Mouse (Mus musculus): ENCODE data around the gene Ifnb1. TPM values are rescaled to one million over a fixed set of nuclear protein-coding genes. Genes with fewer than 3 reads are reported as not detected.
A peak's percentile ranks its signal among the peaks of the same experiment; 100 is the strongest.

Ifnb1 gene
- polyA plus RNA-seq, 1 experiment from 2014 or later: not detected

DNA sequence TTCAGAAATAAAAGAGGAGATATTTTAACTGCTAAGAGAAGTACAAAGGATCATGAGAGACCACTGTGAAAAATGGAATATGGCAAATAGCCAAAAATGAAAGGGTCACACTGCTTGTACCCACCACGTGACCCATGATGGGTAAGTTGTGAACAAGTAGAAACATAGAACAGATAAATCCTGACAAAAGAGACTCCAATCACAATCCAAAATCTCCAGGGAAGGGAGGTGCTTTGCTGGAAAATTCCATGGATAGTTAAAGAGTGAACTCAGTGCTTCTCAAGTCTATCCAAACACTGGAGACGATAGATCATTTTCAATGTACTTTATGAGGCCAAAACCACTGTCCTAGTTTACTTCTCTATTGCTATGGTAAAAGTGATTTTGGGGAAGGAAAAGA is 8.3 kb upstream of the Ifnb1 start:
- no peaks in the 10 kb centered on the region for H3K36me3 ChIP-seq
- H3K27ac ChIP-seq (replicated peaks): no peak overlapping the region
- H3K9me3 ChIP-seq: no peaks in the 10 kb centered on the region
- H3K27me3 ChIP-seq: no peaks in the 10 kb centered on the region
- H3K9ac ChIP-seq (replicated peaks): no peak overlapping the region
- H3K4me1 ChIP-seq: no peaks in the 10 kb centered on the region
- 86% methylated on average over 2 of the region's 2 CpGs for WGBS
- ATAC-seq (ENCODE audit: low FRiP score, low read depth): no peak
- H3K4me3 ChIP-seq: no peak overlapping the region
- H3K4me2 ChIP-seq (replicated peaks): no peak overlapping the region

DNA sequence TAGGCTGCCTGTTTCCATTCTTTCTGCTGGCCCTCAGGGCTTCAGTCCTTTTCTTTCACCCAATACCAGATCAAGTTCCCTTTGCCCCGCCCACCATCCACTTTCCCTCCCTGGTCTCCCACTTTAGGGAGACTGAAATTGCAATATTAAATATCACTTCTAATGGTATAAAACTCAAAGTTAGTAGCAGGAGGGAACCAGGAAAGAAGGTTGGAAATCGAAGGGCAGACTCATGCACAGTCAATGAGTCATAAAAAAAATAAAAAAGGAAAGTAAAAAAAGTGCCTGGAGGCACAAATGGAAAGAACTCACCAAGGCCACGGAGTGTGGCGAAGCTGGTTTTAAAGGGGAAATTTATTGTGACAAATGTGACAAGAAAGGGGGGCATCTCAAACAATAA is 7.7 kb upstream of the Ifnb1 start:
- H3K4me3 ChIP-seq: no peak overlapping the region
- no peaks in the 10 kb centered on the region for H3K9me3 ChIP-seq
- no peak overlapping the region for H3K27ac ChIP-seq (replicated peaks)
- WGBS: 73% methylated on average over 4 of the region's 4 CpGs
- H3K4me1 ChIP-seq: no peaks in the 10 kb centered on the region
- no peaks in the 10 kb centered on the region for H3K36me3 ChIP-seq
- H3K9ac ChIP-seq (replicated peaks): no peak overlapping the region
- ATAC-seq (ENCODE audit: low FRiP score, low read depth): no peak
- no peaks in the 10 kb centered on the region for H3K27me3 ChIP-seq
- H3K4me2 ChIP-seq (replicated peaks): no peak overlapping the region

DNA sequence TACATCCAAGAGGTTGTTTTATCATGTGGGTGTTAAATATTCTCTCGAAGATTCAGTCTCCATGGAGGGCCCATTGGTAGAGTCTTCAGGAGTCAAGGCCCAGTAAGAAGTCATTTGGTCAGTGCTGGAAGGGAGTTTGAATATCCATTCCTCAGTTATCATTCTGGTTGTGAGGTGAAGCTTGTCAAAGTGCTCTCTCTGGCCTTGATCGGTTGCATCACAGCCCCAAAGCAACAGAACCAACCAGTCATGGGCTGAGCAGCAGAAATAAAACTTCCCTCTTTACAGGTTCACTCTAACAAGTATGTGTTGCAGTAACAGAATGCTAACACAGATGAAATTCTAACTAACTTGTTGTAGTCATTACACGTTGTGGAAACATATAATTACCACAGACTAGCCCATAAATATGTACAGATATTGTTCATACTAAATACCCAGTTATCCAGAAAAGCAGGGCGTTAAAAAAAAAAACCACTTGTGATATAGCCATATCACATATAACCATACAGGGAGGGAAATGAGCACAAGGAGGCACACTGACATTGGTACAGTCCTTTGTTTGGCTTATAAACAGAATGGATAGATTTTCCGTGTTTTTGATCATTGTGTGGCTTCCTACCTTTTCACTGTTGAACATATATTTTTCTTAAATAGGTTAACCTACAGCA is 3.9 kb upstream of the Ifnb1 start:
- Histone ChIP-seq H3K9ac (replicated peaks) (no peak overlapping the region), H3K27me3 (no peaks in the 10 kb centered on the region), H3K27ac (replicated peaks) (no peak overlapping the region), H3K9me3 (no peaks in the 10 kb centered on the region), H3K4me1 (no peaks in the 10 kb centered on the region), H3K4me2 (replicated peaks) (no peak overlapping the region), H3K4me3 (no peak overlapping the region), H3K36me3 (no peaks in the 10 kb centered on the region)
- 83% methylated on average over 5 of the region's 5 CpGs for WGBS
- ATAC-seq (ENCODE audit: low FRiP score, low read depth): no peak

DNA sequence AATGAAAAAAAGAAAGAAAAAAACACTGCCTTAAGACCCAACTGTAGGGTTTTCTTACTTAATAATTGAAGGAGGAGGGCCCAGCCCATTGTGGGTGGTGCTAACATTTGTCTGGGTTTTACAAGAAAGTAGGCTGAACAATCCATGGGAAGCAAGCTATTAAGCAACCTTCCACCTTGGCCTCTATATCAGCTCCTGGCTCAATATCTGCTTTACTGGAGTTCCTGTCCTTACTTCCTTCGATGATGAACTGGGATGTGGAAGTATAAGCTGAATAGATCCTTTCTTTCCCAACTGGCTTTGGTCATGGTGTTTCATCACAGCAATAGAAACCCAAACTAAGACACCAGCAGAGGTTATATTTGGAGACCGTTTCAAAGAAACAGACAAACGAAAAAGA is 2.8 kb upstream of the Ifnb1 start:
- H3K27me3 ChIP-seq: no peaks in the 10 kb centered on the region
- H3K4me1 ChIP-seq: no peaks in the 10 kb centered on the region
- no peak overlapping the region for H3K4me3 ChIP-seq
- no peaks in the 10 kb centered on the region for H3K36me3 ChIP-seq
- 82% methylated on average over 3 of the region's 3 CpGs for WGBS
- no peak overlapping the region for H3K9ac ChIP-seq (replicated peaks)
- no peak overlapping the region for H3K4me2 ChIP-seq (replicated peaks)
- no peak for ATAC-seq (ENCODE audit: low FRiP score, low read depth)
- H3K9me3 ChIP-seq: no peaks in the 10 kb centered on the region
- no peak overlapping the region for H3K27ac ChIP-seq (replicated peaks)

DNA sequence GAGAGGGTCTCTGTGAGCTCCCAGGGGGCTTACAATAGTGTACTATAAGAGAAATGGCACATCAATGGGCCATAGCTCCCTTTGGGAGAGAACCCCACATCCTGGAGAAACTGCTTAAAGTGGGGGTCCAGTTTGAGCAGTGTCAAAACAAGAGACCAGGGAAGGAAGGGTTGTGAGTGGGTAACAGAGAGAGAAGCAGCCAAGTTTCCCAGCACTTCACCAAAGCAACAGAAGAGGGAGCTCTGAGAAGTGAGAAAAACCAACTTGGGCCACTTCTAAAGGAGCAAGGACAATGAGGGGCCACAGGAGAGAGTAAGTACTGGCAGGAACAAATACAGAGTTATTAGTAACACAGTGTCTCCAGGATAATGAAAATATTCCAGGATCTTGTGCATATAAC is 667 bp upstream of the Ifnb1 start:
- no peak overlapping the region for H3K27ac ChIP-seq (replicated peaks)
- no peak overlapping the region for H3K4me2 ChIP-seq (replicated peaks)
- no peak overlapping the region for H3K9ac ChIP-seq (replicated peaks)
- no peak overlapping the region for H3K4me3 ChIP-seq
- no peaks in the 10 kb centered on the region for H3K36me3 ChIP-seq
- H3K9me3 ChIP-seq: no peaks in the 10 kb centered on the region
- ATAC-seq (ENCODE audit: low FRiP score, low read depth): no peak
- no peaks in the 10 kb centered on the region for H3K27me3 ChIP-seq
- no peaks in the 10 kb centered on the region for H3K4me1 ChIP-seq

DNA sequence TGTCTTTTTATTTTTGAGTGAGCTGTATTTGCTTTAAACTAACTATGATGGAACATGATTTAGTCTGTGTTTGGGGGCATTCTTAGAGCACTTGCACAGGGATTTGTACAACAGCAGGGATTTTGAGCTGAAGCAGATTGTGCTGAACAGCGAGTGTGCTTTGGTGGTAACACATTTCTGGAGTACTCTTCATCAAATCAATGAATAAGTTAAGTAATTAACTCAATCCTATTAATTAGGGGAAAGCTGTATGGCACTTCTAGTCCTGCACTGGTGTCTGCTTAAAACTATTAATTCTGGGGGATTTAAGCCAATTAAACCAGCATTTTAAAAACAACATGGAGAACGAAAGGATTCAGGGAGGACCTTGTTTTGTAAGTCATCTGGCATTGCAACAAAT is 4.6 kb downstream of the Ifnb1 start:
- Histone ChIP-seq H3K36me3 (no peaks in the 10 kb centered on the region), H3K4me3 (no peak overlapping the region), H3K4me2 (replicated peaks) (no peak overlapping the region), H3K4me1 (no peaks in the 10 kb centered on the region), H3K27ac (replicated peaks) (no peak overlapping the region), H3K9ac (replicated peaks) (no peak overlapping the region), H3K27me3 (no peaks in the 10 kb centered on the region), H3K9me3 (no peaks in the 10 kb centered on the region)
- no peak for ATAC-seq (ENCODE audit: low FRiP score, low read depth)
- 82% methylated on average over 2 of the region's 2 CpGs for WGBS

DNA sequence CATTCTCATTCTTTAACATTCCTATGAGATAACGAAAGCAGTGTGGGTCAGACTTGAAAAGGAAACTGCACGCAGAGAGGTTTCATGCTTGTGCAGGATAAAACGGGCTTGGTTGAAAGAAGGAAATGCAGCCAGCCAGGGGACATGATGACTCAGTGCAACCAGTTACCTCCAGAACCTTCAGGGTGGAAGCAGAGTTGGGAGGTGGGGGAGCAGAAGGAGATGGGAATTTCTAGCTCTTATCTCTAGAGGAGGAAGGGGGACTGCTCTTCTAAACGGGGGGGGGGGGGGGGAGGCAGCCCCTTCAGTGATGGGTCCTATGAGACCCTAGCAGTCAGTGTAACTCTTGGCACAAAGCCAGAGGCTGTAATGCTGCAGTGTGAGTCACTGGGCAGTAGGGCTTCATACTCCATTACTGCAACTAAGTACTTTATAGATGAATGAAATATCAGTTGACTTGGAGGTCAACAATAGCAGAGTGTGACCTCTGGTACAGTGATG is 6.8 kb downstream of the Ifnb1 start:
- Histone ChIP-seq H3K4me2 (replicated peaks) (no peak overlapping the region), H3K4me3 (no peak overlapping the region), H3K4me1 (no peaks in the 10 kb centered on the region), H3K9ac (replicated peaks) (no peak overlapping the region), H3K27me3 (no peaks in the 10 kb centered on the region), H3K9me3 (no peaks in the 10 kb centered on the region), H3K27ac (replicated peaks) (no peak overlapping the region), H3K36me3 (no peaks in the 10 kb centered on the region)
- no peak for ATAC-seq (ENCODE audit: low FRiP score, low read depth)
- 54% methylated on average over 4 of the region's 4 CpGs for WGBS

DNA sequence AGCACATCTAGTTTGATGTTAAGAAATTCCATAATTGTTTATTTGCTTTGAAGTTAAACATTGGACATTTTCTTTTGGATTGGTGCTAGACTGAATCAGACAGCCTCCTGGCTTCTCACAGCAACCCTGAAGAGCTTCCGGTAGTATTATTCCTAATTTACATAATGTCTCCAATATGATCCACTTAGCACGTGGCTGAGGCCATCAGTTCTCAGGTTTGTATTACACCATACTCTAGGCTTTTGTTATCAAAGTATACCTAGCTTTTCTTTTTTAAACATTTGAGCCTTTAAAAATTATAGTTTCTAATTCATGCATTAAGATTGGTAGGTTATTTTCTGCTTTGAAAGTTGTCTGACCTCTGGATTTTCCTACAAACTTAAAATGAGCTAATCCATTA is 7.3 kb downstream of the Ifnb1 start:
- Histone ChIP-seq H3K9ac (replicated peaks) (no peak overlapping the region), H3K4me3 (no peak overlapping the region), H3K4me1 (no peaks in the 10 kb centered on the region), H3K9me3 (no peaks in the 10 kb centered on the region), H3K27ac (replicated peaks) (no peak overlapping the region), H3K36me3 (no peaks in the 10 kb centered on the region), H3K27me3 (no peaks in the 10 kb centered on the region), H3K4me2 (replicated peaks) (no peak overlapping the region)
- 71% methylated on average over 2 of the region's 2 CpGs for WGBS
- ATAC-seq (ENCODE audit: low FRiP score, low read depth): no peak

DNA sequence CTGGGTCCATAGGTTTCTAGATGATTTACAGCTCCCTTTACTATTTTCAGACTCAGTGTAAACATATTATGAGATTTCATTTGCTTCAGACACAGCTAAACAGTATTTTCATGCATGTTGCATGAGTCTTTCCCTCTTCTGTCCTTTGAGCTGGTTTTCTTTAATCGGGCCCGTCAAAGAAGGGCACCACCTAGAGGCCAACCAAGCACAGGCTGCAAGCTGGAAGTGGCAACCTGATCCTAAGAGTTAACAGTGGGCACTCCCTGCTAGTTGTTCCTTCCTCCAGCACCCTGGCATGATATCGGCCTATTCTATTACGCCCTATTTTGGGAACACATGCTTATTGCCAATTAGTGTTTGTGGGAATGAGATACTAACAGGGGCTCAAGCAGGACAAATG is 8.2 kb downstream of the Ifnb1 start:
- Histone ChIP-seq H3K4me1 (no peaks in the 10 kb centered on the region), H3K27ac (replicated peaks) (no peak overlapping the region), H3K4me3 (no peak overlapping the region), H3K9ac (replicated peaks) (no peak overlapping the region), H3K9me3 (no peaks in the 10 kb centered on the region), H3K27me3 (no peaks in the 10 kb centered on the region), H3K4me2 (replicated peaks) (no peak overlapping the region), H3K36me3 (no peaks in the 10 kb centered on the region)
- peak; percentile 69 for ATAC-seq (ENCODE audit: low FRiP score, low read depth)
- 47% methylated on average over 4 of the region's 4 CpGs for WGBS

DNA sequence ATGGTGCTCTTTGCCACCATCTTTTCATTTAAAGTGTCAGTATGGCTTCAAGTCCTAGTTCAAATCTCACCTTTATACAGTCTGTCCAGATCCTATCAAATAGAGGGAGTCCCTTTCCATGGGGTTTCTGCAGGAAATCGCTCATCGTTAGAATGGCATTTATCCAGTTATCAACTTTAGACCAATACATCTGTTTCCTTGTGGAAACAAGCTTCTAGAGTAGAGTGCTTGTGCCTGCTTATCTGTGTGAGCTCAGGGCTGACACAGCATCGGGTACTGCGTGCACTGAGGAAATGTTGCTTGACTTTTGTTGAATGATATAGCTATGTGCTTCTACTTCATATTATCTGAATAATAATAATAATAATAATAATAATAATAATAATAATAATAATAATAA is 8.8 kb downstream of the Ifnb1 start:
- Histone ChIP-seq H3K9ac (replicated peaks) (no peak overlapping the region), H3K27ac (replicated peaks) (no peak overlapping the region), H3K27me3 (no peaks in the 10 kb centered on the region), H3K4me3 (no peak overlapping the region), H3K9me3 (no peaks in the 10 kb centered on the region), H3K4me1 (no peaks in the 10 kb centered on the region), H3K36me3 (no peaks in the 10 kb centered on the region), H3K4me2 (replicated peaks) (no peak overlapping the region)
- ATAC-seq (ENCODE audit: low FRiP score, low read depth): no peak
- WGBS: 95% methylated on average over 4 of the region's 4 CpGs

DNA sequence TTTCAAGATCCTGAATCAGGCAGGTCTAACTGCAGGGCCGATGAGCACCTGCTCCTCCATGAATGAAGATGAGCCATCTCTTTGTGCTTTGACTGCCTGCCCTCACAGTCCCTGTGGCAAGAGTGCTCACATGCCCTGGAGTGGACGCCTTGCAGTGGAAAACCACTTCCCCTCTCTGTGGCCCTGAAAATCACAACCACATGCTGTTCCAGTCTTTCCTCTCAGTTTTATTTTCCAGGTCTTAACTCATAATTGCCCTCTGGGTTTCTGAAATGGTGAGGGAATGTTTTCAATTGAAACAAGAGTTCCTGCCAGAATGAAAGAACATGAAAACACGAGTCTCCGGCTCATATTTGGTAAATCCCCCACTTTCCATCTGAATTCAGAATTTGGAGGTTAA is 18.8 kb downstream of the Ifnb1 start:
- no peaks in the 10 kb centered on the region for H3K27me3 ChIP-seq
- H3K27ac ChIP-seq (replicated peaks): no peak overlapping the region
- H3K4me3 ChIP-seq: no peak overlapping the region
- H3K4me1 ChIP-seq: no peaks in the 10 kb centered on the region
- no peaks in the 10 kb centered on the region for H3K9me3 ChIP-seq
- no peak overlapping the region for H3K9ac ChIP-seq (replicated peaks)
- H3K36me3 ChIP-seq: no peaks in the 10 kb centered on the region
- WGBS: 73% methylated on average over 4 of the region's 4 CpGs
- H3K4me2 ChIP-seq (replicated peaks): no peak overlapping the region
- ATAC-seq (ENCODE audit: low FRiP score, low read depth): no peak

DNA sequence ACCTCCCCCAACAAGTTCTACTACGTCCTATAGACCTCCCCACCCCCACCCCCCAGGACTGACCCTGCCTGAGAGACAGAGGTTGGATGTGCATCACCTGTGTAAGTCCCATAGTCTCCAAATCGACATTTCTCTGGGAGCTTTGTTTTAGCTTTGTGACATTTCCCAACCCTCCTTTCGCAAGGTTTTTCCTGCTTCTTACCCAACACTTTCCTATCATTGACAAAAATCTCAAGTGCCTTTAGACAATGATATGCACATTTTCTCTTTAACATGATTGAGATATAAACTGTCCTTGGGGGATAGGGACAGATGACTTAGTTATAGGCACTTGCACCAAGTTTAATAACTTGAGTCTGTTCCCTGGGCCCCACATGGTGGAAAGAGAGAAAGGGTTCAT is 21.3 kb downstream of the Ifnb1 start:
- no peaks in the 10 kb centered on the region for H3K9me3 ChIP-seq
- no peak overlapping the region for H3K4me3 ChIP-seq
- H3K36me3 ChIP-seq: no peaks in the 10 kb centered on the region
- no peaks in the 10 kb centered on the region for H3K27me3 ChIP-seq
- no peak overlapping the region for H3K4me2 ChIP-seq (replicated peaks)
- no peaks in the 10 kb centered on the region for H3K4me1 ChIP-seq
- H3K27ac ChIP-seq (replicated peaks): no peak overlapping the region
- H3K9ac ChIP-seq (replicated peaks): no peak overlapping the region
- ATAC-seq (ENCODE audit: low FRiP score, low read depth): no peak
- WGBS: 86% methylated on average over 3 of the region's 3 CpGs

DNA sequence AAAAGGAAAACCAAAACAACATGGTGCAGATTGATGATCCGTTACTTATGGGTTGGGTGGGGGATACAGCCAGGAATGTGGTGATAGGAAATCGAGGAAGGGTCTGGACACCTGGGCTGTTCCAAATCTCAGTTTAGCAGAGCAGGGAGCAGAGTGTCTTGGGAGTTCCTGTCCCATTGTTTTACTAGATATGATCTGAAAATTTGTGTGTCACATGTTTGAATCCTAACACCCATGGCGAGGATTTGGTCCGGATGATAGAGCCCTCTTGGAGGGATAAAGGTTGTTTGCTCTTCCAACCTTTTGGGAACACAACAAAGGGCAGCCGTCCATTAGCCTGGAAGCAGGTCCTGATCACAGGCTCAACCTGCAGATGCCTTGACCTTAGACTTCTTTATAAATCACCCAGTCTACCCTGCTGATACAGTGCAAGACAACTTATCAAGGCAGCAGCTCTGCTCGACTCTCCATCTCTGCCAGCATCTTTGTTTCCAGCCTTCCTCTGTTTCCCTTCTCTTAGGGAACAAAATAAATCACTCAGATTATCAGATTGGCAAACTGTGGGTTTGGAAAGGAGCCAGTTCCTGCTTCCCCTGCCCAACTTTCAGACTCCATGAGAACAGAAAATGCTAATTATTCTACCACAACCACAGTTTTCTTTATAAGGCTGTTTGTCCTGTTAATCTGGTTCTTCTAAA is 26.1 kb downstream of the Ifnb1 start:
- Histone ChIP-seq H3K4me2 (replicated peaks) (no peak overlapping the region), H3K4me1 (no peaks in the 10 kb centered on the region), H3K9ac (replicated peaks) (no peak overlapping the region), H3K4me3 (no peak overlapping the region), H3K9me3 (no peaks in the 10 kb centered on the region), H3K27me3 (no peaks in the 10 kb centered on the region), H3K36me3 (no peaks in the 10 kb centered on the region), H3K27ac (replicated peaks) (no peak overlapping the region)
- WGBS: 81% methylated on average over 6 of the region's 6 CpGs
- ATAC-seq (ENCODE audit: low FRiP score, low read depth): no peak

Measured in midbrain, embryonic 12.5 days (tissue).